Mouse (Mus musculus) CH12.LX (cell line): ENCODE measurements around the gene Lrrc8b.

Experiments used
- BHLHE40 ChIP-seq: IDR thresholded peaks from 2 replicates; pipeline ENCODE4 v1.6.1; 2011; ENCODE audit warnings: mild to moderate bottlenecking, low read depth, low read length, improper control_type of control experiment
- CTCF ChIP-seq, 2 experiments: IDR thresholded peaks in 1 of 2; conservative IDR thresholded peaks in 1 of 2; 2 replicates each; pipeline ENCODE4 v1.5.1; 2011 to 2012; ENCODE audit warnings: low read depth in 2 of 2, low read length in 2 of 2, improper control_type of control experiment in 1 of 2, inconsistent platforms in 1 of 2, mild to moderate bottlenecking in 1 of 2, moderate library complexity in 1 of 2
- KAT2A ChIP-seq: IDR thresholded peaks from 2 replicates; pipeline ENCODE4 v1.6.1; 2012; ENCODE audit warnings: low read length, improper control_type of control experiment, inconsistent platforms; ENCODE audit not compliant: insufficient replicate concordance
- MAFK ChIP-seq: IDR thresholded peaks from 2 replicates; pipeline ENCODE4 v1.6.1; 2011; ENCODE audit warnings: low read length, improper control_type of control experiment; ENCODE audit not compliant: insufficient replicate concordance
- NRF1 ChIP-seq: IDR thresholded peaks from 2 replicates; pipeline ENCODE4 v1.6.1; 2014; ENCODE audit warnings: low read depth, mild to moderate bottlenecking, inconsistent platforms, low read length, improper control_type of control experiment, moderate library complexity
- POLR2A ChIP-seq: IDR thresholded peaks from 2 replicates; pipeline ENCODE4 v1.6.1; 2011; ENCODE audit warnings: low read depth, mild to moderate bottlenecking, improper control_type of control experiment, low read length
- POLR2AphosphoS2 ChIP-seq: IDR thresholded peaks from 2 replicates; pipeline ENCODE4 v1.6.1; 2011; ENCODE audit warnings: low read depth, low read length, improper control_type of control experiment
- UBTF ChIP-seq: IDR thresholded peaks from 2 replicates; pipeline ENCODE4 v1.6.1; 2012; ENCODE audit warnings: low read depth, mild to moderate bottlenecking, inconsistent platforms, low read length, improper control_type of control experiment, moderate library complexity
- USF1 ChIP-seq: IDR thresholded peaks from 2 replicates; pipeline ENCODE4 v1.6.1; 2014; ENCODE audit warnings: low read depth, mild to moderate bottlenecking, inconsistent platforms, low read length, improper control_type of control experiment
- USF2 ChIP-seq: conservative IDR thresholded peaks from 2 replicates; pipeline ENCODE4 v1.6.1; 2011; ENCODE audit warnings: low read depth, low read length, improper control_type of control experiment
- ZNF384 ChIP-seq: IDR thresholded peaks from 2 replicates; pipeline ENCODE4 v1.6.1; 2012; ENCODE audit warnings: low read depth, low read length, improper control_type of control experiment, inconsistent platforms

DNA sequence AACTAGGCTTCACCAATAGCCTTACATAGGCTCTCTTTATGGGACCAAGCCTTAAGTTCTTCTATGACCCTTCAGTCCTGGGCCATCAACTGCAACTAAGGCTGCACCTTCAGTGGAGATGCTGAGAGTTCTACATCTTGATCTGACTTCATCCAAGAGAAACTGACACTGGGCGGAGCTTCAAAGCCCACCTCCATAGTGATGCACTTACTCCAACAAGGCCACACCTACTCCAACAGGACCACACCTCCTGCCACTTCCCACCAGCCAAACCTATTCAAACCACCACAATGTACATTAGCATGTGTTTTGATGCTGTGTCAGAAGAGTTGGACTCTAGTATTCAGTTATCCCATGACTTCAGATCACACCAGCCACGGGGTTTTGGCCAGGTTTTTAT lies 120.6 kb downstream of the Lrrc8b start:
- no peak for TF ChIP-seq KAT2A
- TF ChIP-seq UBTF, result no peak
- TF ChIP-seq CTCF (conservative IDR thresholded peaks at IDR 0.05 in 1 of 2, IDR thresholded peaks at IDR 0.05 in 1 of 2; ENCODE audit: low read depth in 2 of 2, low read length in 2 of 2), result no peak
- TF ChIP-seq NRF1, result no peak
- no peak for TF ChIP-seq BHLHE40
- TF ChIP-seq POLR2AphosphoS2, result no peak
- TF ChIP-seq ZNF384, result no peak
- no peak for TF ChIP-seq MAFK
- TF ChIP-seq USF2, result no peak
- no peak for TF ChIP-seq USF1
- TF ChIP-seq POLR2A, result no peak
